Mouse (Mus musculus) granulocyte monocyte progenitor cell, adult 5-6 weeks (primary cell): ENCODE data around the gene Sash1. TPM values are rescaled to one million over a fixed set of nuclear protein-coding genes. Genes with fewer than 3 reads are reported as not detected.

Experiments
- ATAC-seq: replicated peaks from 2 replicates; pipeline ENCODE4 v1.8.0; 2016; ENCODE audit warnings: mild to moderate bottlenecking, moderate TSS enrichment, inconsistent platforms; ENCODE audit not compliant: poor library complexity, severe bottlenecking
- total RNA-seq, 2 experiments: library from RNA; stranded (forward) in 1 of 2; stranded (reverse) in 1 of 2; fragments of 200-712, 200-1000 nt in 1 of 2; fragments of >200 nt in 1 of 2; fragmentation: Nextera tagmentation in 1 of 2; gene quantifications; 2 replicates each; pipeline ENCODE4 v1.2.3; 2014 to 2017

Gene Sash1
- total RNA-seq (2014; fragmentation: Nextera tagmentation) (1.9 and 2.4 TPM in 2 replicates), total RNA-seq (2017) (2.1 and 2.4 TPM in 2 replicates)

DNA sequence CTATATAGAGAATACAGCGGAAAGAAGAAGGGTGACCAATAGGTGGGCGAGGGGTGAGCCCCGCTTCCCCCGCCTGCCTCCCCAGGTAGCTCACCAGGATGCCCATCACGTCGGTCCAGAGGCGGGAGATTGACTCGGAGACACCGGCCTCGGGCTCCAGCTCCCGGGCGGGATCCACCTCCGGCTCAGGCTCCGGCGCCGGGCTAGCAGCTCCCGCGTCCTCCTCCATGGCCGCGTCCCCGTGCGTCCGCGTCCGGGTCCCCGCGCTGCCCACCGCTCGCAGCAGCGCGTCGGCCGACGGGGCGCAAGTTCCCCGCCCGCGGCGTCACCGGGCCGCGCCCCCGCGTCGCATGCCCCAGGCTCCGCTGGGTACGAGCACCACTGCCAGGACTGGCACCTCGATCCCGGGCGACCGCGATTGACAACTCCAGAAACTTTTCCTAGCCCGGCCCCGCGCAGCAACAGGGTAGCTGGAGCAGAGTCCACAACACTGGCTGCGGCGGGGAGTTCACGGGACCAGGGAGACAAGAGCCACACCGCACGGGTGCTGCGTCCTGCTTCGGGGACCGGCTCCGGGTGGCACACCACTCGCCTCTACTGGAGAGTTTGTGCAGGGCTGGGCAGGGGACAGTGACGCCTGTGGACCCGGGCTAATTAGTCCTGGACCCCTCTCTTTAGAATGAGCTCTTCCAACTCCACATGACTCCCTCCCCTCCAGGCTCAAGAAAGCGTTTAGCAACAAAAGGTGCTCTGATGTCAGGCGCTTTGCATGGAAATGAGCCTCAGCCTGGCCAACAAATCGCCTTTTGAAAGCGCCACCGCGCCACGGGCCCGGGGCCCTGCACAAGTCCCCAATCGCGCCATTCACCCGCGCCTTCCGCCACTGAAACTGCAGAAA lies at the start of gene Sash1:
TSS of gene Sash1 (minus strand) at position 441 of the 898 bp plus-strand sequence.
- ATAC-seq: peak; percentile 81

DNA sequence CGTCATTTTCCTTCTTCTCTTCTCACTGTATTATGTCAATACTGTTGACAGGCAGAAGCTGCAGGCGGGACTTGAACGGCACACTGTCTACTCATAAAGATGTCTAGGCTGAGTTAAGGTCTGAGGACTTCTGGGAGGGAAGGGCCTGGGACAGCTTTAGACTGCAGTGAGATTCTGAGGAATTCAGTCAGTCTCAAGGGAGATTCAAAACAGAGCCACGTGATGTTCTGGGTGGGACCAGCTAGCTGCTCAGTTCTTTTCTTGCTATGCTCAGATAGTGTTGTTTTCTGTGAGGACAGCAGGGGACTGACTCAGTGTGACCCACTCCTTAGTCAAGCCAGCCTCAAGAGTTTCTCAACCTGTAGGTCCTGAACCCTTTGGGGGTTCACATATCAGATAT lies 49.7 kb upstream of the Sash1 start:
- no peak for ATAC-seq

DNA sequence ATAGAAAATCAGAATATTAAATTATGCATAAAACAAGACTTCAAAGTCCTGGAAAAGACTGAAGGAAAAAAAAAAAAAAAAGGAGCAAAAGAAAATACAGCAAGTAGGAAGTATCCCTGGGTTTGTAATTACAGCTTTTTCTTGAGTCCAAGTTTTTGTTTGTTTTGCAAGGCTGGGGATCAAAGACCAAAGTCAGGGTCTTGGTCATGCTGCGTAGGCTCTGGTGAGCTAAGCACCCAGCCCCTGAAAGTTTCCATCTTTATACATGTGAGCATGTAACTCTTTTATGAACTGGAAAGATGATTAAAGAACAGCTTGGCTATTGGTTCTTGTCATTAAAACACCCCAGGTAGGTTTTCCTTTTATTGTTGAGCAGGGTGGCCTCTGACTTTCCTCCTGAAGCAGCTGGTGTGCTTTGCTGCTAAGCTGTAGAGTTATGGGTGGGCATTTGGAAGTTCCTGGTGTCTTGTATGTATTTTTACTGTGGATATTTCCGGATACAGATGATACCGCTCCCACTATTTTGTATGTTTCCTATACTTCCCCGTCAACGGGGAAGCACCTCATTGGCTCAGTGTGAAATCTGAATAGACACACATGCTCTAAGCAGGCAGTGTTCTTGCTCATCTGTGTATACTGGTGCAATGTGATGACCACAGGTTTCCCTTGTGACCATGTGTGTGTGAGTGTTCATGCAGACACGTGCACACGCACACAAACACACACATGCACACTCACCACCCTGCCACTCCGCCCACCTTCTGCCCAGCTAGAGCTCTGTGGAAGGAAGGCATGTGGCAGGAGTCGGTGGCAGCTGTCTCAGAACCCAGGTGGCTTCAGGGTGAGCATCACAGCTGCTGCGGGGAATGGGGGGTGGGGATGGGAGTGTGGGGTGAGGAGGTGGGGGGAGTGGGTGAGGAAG lies 47.8 kb upstream of the Sash1 start:
- no peak; the same call in 1 of the 2 replicates for ATAC-seq

DNA sequence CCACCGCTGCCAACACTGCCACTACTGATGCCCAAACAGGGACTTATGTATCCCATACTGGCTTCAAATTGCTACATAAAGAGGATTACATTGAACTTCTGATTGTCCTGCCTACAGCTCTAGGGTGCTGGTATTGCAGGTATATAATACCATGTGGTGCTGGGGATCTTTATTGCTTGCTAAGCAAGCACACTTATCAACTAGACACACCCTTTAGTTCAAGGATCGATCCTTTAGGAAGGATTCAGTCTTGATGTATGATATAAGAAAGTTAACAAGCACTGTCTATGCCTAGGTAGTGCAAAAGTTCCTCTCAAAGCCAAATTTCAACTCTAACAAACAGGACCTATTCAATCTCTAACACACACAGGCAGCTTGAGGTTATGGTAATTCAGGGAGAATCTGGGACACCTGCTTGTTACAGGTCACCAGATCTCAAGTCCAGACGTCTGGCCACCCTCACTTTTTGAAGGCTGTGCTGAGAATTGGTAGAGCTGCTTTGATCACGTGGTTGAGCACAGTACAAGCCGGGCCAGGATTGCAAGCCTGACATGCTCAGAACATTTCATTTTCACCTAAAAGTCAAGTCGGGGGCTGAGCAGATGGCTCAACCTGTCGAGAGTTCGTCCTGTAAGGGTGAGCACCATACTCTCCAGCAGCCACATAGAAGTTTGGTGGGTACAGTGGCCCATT lies 45.8 kb upstream of the Sash1 start:
- no peak for ATAC-seq

DNA sequence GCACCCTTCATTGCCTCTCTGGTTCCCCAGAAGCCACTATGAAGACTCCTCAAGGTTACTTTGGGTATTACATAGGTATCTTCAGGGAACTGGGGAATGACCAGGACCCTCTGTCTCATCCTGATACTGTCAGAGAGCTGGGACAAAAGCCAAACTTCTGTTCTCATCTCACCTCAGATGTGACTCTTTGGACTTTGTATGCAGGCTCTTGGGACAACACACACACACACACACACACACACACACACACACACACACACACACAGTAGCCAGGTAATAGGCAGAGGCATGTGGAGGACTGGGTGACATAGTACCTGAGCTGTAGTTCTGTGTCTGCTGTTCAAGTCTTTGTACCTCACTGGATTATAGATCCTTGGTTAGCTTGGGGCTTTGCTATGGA lies 44.8 kb upstream of the Sash1 start:
- no peak for ATAC-seq

DNA sequence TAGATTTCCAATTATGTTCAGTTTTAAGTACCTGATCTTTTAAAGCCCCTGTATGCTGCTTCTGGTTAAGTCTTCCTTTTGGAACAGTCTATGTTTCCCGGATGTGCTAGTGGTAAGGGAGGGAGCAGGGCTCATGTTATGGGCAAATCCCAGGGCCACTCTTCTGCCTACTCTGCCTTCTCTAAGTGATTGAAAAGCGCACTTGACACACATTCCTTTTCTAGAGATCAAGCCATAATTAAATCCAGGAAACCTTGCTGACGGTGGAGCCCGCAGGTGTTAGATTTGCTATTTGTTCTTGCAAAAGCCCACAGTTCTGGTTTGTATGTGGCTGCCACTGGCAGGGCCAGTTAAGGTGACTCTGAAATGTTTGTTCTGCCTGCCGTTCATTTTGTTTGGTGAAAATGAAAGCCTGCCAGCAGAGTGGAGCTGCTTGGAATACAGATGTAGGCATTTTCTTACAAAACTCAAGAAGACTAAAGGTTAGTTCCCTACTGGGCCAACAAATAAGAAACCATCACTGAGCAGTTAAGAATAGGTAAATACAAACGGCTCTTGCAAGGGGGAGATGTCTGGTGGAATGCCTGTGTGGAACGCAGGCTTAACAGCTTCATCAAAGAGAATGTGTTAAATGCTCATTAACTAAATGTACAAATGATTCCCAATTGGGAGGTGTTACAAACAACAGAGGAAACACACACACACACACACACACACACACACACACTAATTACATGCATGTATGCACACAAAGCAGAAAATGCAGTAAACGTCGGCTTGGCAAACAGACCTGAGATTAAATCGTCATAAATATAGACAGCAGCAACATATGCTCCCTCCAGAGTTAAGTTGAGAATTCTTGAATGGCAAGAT lies 43.1 kb upstream of the Sash1 start:
- ATAC-seq: no peak

DNA sequence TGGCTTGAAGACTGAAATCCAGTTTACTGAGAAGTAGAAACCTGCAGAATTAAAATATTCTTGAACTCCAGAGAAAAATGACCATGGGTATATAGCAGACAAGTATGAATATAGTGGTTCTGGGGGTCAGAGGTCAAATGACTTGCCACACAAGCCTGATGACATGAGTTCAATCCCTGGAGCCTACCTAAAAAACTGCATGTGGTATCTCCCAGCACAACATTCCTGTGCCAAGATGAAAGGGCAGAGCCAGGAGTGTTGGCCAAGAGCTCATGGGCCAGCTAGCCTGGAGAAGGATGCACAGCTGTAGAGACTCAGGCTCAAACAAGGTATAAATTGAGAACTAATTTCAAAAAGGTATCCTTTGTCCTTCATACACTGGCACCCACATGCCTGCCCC lies 42.4 kb upstream of the Sash1 start:
- no peak for ATAC-seq

DNA sequence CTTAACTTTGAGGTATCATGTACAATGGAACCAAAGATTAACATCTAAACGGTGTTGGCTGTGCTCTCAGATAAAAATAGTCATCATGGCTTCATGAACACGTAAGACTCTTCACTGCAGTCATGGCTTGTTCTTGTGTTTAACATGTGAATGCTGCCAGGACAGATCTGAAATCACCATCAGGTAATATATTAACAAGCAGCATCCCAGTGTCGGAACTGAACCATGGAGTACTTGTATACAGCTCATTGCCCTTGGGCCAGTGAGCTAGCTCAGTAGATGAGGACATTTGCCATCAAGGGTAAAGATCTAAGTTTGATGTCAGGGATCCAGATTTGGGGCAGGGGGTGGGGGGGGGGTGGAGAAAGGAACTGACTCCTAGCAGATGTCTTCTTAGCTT lies 41.0 kb upstream of the Sash1 start:
- ATAC-seq: no peak

DNA sequence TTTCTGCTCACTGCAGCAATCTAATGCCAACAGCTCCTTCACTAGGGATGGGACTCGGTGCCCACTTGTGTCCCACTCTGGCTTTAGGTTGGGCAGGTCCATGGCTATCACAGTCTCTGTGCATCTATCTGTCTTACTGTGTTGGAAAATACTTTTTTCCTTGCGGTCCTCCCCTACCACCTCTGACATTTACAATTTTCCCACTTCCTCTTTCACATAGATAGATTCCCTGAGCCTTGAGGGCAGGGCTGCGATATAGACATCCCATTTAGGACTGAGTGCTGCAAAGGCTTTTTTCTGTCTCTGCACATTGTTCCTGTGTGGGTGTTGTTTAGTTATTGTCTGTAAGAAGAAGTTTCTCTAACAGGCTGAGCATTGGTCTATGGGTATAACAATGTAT lies 40.4 kb upstream of the Sash1 start:
- ATAC-seq: peak; percentile 86

DNA sequence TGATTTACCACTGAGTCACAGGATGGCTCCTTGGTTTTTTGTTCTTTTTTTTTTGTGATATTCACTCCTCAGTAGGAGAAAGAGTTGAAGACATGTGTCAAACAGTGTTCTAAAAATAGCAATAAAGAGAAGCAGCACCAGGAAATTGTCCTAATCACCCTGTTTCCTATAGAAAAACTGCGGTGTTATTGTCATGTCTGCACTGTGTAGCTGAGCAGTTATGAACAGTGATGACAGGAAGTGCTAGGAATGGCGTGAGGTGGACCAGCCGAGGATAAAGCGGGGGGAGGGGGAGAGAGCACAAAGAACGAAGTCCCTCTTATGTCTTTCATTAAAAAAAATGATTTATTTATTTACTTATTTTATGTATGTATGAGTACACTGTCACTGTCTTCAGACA lies 39.4 kb upstream of the Sash1 start:
- ATAC-seq: peak; percentile 79

DNA sequence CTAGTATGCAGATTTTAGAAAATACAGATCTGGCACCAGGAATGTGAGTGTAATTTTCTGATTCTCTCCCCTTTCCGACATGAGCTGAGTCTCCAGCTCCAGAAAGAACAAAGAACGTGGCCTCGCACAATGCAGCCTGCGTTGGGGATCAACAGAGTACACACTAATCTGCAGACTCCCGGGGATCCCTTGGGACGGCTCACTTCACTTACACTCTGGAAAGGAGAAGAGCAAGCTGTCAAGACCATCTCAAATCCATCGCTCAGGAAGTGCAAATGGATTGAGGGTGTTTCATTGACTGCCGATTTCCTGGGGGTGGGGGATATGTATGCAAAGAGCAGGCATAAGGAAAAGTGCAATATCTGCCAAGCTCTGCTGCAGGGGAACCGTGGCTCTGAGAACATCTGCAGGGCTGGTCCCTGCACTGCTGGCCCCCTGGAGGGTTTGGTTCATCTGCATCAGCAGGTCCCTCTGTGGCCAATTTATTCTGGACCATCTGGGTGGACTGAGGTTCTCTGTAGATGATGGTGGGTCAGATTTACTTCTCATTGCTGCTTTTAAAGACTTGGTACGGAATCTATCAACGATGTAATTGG lies 35.3 kb upstream of the Sash1 start:
- ATAC-seq: no peak

DNA sequence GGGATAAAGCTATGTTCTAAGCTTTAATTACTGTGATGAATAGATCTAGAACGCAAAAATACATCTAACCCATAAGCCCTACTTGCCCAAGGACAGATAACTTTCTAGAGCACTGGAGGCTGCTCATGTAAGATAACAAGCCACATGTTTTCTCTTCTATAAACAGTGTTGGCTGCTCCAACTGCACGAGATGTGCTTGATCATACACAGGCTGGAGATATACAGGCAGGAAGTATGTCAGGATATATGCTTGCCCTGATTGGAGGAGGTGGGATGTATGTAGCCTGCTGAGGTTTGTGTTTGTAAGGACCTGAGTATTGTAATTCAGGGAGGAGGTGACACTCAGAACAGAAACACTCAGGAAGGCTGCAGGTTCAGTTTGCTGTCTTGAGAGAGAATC lies 31.9 kb upstream of the Sash1 start:
- ATAC-seq: no peak

DNA sequence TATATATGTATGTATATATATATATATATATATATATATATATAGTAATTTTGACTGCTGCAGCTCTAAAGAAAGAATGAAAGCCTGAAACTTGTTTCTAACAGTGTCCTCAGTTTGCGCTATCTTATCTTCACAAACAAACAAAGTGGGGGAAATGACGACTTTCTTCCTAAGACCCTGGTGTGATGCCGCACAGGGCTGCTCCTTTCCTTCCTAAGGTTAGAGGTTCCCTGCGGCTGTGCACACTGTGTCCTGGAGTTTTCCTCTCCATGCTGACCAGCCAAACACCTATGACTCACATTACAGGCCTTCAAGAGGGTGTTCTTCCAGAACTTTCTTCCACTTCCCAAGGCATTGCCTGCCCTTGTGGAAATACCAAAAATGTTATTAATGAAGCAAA lies 31.5 kb upstream of the Sash1 start:
- no peak for ATAC-seq

DNA sequence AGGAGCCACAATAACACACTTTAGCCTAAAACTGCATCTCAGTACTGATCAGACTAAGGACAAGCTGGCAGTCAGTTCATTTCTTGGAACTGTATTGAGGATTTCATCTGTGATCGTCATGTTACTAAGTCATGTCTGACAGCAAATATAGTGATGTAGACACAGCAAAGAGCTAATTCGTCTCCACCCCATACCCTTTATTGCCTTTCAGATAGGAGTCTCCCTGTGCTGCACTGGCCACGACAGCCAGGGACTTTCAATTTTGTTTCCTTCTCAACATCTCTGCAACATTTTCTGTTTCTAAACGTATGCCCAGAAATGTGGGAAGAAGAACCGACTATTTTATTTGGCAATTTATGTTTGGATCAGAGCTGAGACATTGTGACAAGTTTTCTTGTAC lies 29.9 kb upstream of the Sash1 start:
- no peak for ATAC-seq

DNA sequence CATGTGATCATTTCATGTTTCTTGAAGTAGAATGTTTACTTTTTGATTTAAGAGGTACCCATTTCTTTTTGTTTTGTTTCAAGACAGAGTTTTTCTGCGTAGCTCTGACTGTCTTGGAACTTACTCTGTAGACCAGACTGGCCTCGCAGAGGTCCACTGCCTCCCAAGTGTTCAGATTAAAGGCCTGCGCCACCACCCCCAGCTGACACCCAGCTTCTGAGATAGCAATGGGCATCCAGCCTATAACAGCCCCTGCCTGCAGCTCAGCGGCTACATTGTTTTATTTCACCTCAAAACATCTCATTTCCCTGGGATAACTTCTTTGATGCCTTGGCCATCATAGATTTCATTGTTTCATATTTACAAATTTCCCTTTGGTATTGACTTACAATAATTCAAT lies 28.0 kb upstream of the Sash1 start:
- no peak for ATAC-seq

DNA sequence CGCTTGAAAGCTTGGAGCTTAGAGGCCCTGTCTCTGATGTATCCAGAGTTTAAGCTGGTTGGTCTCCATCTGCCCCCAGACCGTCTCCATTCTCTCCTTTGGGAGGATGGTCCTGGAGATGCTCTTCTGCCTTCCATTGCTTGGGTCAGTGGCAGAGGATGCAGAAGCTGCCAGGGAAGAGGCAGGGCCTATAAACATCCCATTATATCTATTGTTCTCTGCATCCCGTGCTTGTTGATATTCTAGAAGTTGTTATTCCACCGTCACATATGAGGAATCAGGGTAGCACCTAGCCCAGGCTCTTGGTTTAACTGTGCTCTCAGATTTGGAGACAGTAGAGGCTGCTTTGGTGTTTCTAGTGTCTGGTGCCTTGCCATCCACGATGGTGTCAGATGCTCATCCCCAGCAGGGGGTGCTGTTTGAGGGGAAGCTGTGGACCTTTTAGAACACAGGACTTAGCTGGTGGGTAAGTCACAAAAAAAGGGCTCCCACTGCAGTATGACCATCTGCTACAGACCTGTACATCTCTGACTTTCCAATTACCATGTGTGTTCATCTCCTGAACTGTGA lies 26.9 kb upstream of the Sash1 start:
- ATAC-seq: peak; percentile 38

DNA sequence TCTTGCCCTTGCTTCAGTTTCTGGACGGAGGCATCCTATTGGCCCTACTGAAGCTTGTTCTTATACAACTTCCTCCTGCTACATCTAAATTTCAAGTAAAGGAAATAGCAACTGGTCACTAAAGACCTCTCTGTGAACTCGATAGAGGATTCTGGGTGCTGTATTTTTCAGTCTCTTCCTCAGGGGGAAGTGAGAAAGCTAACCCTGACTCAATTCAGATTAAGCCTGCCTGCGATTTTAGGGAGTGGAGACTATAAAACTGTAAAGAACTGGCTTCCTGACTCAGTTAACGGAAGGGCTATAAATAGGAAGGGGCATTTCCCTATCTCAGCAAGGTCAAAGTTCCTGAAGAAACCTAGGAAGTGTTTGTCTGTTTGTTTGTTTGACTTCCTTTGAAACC lies 26.3 kb upstream of the Sash1 start:
- peak; percentile 88 for ATAC-seq

DNA sequence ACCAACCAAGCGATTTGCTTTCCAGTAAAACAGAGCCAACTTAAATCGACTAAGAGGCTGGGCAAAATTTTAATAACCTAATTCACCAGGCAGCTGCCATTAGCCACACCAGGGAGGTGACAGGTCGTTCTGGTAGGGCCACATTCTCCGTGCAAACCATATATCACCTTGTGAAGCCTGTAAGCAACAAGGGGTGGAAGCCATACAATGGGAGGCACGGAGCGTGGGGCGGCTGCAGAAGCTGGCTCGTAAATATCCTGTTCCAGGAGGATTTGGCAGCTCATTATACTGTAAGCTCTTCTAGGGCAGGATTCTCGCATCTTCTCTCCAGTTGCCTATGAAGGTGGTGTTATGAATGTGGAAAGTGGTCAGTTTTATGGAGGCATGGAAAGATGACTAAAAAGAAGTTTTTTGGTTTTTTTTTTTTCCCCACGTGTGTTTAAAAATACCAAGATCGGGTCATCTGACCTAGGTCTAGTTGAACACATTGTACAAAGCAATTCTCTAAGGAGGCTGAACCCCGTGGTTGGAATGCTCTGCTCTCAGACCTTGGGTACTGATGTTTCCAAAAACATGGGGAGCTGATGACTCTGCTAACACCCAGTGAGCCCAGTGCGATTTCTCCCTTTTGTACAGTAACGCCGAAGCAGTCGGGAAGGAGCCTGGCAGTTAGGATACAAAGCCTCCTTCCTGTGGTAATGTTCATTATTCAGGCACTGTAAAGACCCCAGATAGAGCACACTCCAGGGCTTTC lies 24.5 kb upstream of the Sash1 start:
- ATAC-seq: no peak
